Mouse (Mus musculus) megakaryocyte, embryonic 14.5 days (primary cell): ENCODE data around the gene Zyg11a. TPM values are rescaled to one million over a fixed set of nuclear protein-coding genes. Genes with fewer than 3 reads are reported as not detected.
A peak's percentile ranks its signal among the peaks of the same experiment; 100 is the strongest.

Source experiments
- H3K27me3 ChIP-seq: replicated peaks from 2 replicates; pipeline ENCODE3; 2012; ENCODE audit warnings: inconsistent platforms
- H3K36me3 ChIP-seq: replicated peaks from 2 replicates; pipeline ENCODE3; 2012; ENCODE audit warnings: low read length, inconsistent platforms, mixed read lengths
- H3K4me1 ChIP-seq: 2 replicates; pipeline ENCODE4 v1.6.1; 2012; ENCODE audit warnings: inconsistent platforms
- H3K4me3 ChIP-seq: replicated peaks from 2 replicates; pipeline ENCODE3; 2012; ENCODE audit warnings: moderate library complexity, mild to moderate bottlenecking, inconsistent platforms
- H3K9me3 ChIP-seq: 2 replicates; pipeline ENCODE4 v1.6.1; 2012; ENCODE audit warnings: inconsistent platforms
- FLI1 ChIP-seq: IDR thresholded peaks from 2 replicates; pipeline ENCODE4 v1.6.1; 2012; ENCODE audit warnings: low read length, inconsistent platforms, mixed read lengths
- GATA1 ChIP-seq: IDR thresholded peaks from 3 replicates; pipeline ENCODE4 v1.6.1; 2012; ENCODE audit warnings: mixed read lengths, low read length, inconsistent platforms, borderline replicate concordance
- polyA plus RNA-seq: library from polyadenylated mRNA; stranded (reverse); fragments of >175 nt; gene quantifications from 2 replicates; pipeline ENCODE4 v1.2.3, GENCODE M21; 2012; ENCODE audit warnings: low replicate concordance; ENCODE audit not compliant: insufficient read depth

Gene Zyg11a
- polyA plus RNA-seq: not detected in 2 replicates

DNA sequence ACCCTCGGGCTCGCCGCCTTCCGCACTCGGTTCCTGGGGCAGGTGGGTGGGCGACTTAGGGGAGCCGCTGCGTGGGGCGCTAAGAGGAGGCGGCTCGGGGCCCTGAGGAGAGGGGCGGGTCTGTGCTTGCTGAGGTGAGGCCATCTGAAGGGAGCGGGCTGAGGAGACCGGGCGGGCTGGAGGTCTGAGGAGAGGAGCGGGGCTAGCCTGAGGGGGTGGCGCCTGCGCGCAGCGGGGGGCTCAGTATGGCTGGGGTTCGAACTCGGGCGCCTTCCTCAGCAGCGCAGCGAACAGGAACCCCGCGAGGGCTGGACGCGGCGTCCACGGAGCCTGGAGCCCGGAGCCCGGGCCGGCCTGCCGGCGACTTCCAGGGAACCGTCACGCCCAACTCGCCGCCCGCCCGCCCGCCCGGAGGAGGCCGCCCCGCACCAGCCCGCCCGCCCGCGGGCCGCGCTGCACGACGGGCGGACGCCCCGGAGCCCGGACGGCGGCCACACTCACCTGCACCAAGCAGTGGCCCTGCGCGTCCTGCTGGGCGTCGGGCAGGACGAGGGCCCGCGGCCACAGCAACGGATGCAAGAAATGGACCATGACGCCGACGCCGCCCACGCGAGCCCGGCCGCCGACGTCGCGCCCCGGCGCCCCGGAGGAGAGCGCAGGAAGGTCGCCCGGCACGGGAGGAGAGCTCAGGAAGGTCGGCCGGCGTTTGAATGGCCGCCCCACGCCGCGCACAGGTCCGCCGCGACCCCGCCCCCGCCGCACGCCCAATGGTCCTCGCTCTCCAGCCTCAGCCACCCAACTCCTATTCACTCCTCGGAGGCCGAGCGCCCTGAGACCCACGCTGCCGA is at the start of gene Zyg11a:
Zyg11a (minus strand) TSS at position 717 of the 848 bp plus-strand sequence.
- Histone ChIP-seq H3K4me3 (peak within 1 kb of the TSS; percentile 90), H3K9me3 (peaks cover 6% of the 10 kb centered on the region), H3K36me3 (no peaks in the 10 kb centered on the region), H3K27me3 (peaks cover 64% of the 10 kb centered on the region), H3K4me1 (peaks cover 11% of the 10 kb centered on the region)
- TF ChIP-seq GATA1: no peak
- TF ChIP-seq FLI1: no peak

DNA sequence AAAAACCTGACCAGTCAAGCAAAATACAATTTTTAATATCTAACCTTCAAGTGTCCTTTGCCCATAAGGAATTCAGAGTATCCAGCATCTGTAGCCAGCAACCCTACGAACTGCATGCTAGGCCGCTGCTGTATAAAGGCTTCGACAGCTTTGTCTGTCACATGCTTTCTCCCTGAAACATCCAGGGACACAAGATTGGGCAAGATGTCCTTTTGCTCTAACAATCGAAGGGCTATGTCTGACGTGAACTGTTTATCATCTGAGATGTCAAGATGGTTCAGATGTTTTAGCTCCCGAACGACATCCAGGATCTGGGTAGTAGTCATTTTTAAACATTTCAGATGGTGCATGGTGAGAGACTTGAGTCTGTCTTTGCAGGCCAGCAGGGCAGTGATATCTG is 47.9 kb upstream of the Zyg11a start:
- peaks cover 53% of the 10 kb centered on the region for H3K4me1 ChIP-seq
- no peak for TF ChIP-seq GATA1
- no peak for TF ChIP-seq FLI1

DNA sequence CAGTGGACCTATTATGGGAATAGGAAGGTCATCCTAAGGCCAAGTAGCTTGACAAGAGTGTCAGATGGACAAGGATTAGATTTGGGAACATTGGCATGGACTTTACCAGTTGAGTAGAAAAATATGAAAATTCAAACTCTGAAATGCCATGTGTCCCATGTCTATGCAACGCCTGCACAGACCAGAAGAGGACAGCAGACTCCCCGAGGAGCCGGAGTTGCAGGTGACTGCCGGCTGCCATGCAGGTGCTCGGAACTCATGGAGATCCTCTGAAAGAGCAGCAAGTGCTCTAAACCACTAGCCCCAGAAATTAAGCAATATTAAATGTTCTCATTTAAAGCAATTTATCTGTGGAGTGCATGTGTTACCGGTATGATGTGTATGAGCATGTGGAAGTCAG is 35.5 kb upstream of the Zyg11a start:
- peaks cover 30% of the 10 kb centered on the region for H3K4me1 ChIP-seq
- TF ChIP-seq GATA1 (no peak), FLI1 (no peak)
- no peaks in the 10 kb centered on the region for H3K9me3 ChIP-seq
- H3K27me3 ChIP-seq: no peaks in the 10 kb centered on the region
- H3K36me3 ChIP-seq: peaks cover 96% of the 10 kb centered on the region
- H3K4me3 ChIP-seq: no peak overlapping the region

More for the DNA sequence above, 47.9 kb upstream of the Zyg11a start:
- Histone ChIP-seq H3K9me3 (no peaks in the 10 kb centered on the region), H3K4me3 (no peak overlapping the region), H3K36me3 (peaks cover 79% of the 10 kb centered on the region), H3K27me3 (no peaks in the 10 kb centered on the region)

DNA sequence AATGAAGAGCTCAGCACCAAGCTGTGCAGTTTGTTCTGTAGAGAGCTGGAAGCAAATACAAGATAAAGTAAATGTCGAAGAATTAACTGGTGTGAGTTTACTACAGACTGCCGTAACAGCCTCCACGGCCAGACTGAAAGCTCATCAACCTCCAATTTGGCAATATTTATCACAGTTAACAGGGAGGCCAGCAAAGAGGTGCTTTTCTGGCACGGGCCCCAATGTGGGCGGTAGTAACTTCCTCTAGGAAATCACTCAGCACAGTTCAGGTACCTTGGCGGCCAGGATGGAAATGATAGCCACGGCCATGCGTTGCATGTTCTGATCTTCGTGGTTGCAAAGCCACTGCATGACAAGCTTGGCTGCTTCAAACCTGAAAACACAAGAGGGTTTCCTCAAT is 32.7 kb upstream of the Zyg11a start:
- H3K4me1 ChIP-seq: peaks cover 25% of the 10 kb centered on the region
- peaks cover 82% of the 10 kb centered on the region for H3K36me3 ChIP-seq
- no peaks in the 10 kb centered on the region for H3K27me3 ChIP-seq
- H3K9me3 ChIP-seq: no peaks in the 10 kb centered on the region
- no peak overlapping the region for H3K4me3 ChIP-seq
- no peak for TF ChIP-seq FLI1
- TF ChIP-seq GATA1: no peak

- TF ChIP-seq GATA1: no peak
- TF ChIP-seq FLI1: no peak
- Histone ChIP-seq H3K4me1 (peaks cover 18% of the 10 kb centered on the region), H3K36me3 (peaks cover 82% of the 10 kb centered on the region), H3K27me3 (no peaks in the 10 kb centered on the region), H3K9me3 (no peaks in the 10 kb centered on the region), H3K4me3 (no peak overlapping the region)
These were observed 31.5 kb upstream of the Zyg11a start for GRCm38 (mm10) chr4:108249314-108249713.

DNA sequence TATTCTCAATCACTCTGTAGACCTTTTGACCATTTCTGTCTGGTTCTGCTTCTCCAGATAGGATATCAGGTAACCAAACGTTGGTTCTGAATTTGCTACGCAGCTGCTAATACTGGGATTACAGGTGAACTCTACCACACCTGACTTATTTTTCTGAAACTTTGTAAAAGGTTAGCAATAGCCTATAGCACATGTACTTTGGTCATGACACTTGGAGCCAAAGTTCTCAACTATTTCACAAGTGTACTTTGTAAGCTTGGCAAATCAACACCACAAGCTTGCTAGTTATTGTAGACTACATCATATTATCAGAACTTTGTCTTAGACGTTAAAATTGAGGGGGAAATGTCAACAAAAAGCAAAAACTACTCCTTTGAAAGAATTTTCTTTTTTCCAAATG is 15.8 kb upstream of the Zyg11a start:
- Histone ChIP-seq H3K4me3 (no peak overlapping the region), H3K4me1 (no peaks in the 10 kb centered on the region), H3K36me3 (peaks cover 91% of the 10 kb centered on the region), H3K27me3 (no peaks in the 10 kb centered on the region), H3K9me3 (no peaks in the 10 kb centered on the region)
- TF ChIP-seq GATA1 (no peak), FLI1 (no peak)

DNA sequence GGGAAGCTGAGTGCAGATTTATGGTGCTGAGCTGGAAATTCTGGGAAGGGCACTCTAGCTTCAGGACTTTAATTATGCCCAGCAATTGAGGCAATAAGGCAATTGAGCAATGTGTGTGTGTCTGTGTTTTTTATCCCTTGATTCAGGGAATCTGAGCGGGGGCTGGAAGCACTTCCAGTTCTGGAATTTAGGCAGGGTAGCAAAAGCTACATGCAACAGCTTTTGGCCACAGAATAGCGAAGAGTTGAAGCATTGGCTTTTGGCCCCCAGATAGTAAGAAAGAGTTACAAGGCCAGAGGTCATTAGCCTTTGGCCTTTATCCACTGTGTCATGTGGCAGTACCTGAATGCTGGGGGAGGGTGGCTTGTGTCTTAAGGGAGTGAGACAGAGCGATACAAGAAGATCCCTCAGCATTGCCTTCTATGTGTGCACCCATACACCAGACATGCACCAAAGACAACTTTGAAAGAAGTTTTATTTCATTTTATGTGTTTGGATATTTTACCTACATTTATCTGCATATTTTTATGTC is 7.6 kb upstream of the Zyg11a start:
- H3K27me3 ChIP-seq: peaks cover 19% of the 10 kb centered on the region
- no peaks in the 10 kb centered on the region for H3K9me3 ChIP-seq
- no peak for TF ChIP-seq FLI1
- TF ChIP-seq GATA1: no peak
- H3K4me1 ChIP-seq: no peaks in the 10 kb centered on the region
- H3K4me3 ChIP-seq: no peak overlapping the region
- peaks cover 11% of the 10 kb centered on the region for H3K36me3 ChIP-seq

DNA sequence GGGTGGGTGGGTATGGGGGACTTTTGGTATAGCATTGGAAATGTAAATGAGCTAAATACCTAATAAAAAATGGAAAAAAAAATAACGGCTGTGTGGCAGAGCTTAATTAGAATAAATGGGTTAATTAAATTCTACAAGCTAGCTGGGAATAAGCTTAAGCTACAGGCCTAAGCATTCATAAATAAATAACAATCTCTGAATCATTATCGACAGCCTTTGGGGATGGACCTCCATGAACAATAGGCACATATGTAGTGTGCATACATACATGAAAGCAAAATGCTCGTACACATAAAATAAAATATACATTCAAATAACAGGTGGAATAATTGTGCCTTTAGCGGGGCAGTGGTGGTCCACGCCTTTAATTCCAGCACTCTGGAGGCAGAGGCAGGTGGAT is 4.7 kb upstream of the Zyg11a start:
- Histone ChIP-seq H3K9me3 (no peaks in the 10 kb centered on the region), H3K4me1 (peaks cover 6% of the 10 kb centered on the region), H3K27me3 (peaks cover 44% of the 10 kb centered on the region), H3K36me3 (no peaks in the 10 kb centered on the region), H3K4me3 (no peak overlapping the region)
- TF ChIP-seq GATA1 (no peak), FLI1 (no peak)

DNA sequence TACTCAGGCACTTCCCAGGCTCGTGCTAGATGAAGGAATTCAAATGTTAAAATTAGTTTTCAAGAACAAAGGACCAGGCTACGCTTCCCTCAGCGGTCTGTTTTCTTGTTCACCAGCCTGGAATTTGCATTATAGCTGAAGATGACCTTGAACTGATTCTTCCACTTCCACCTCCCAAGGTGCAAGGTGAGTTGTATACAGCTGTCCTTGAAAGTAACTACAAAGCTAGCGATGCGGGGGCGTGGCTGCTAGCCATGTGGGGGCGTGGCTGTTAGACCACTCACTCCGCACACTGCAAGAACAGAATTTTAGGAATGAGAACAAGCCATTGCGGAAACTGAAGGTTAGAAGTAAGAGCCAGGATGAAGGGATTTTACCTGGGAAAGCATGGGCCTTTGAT is 1.2 kb upstream of the Zyg11a start:
- Histone ChIP-seq H3K36me3 (no peaks in the 10 kb centered on the region), H3K9me3 (no peaks in the 10 kb centered on the region; the same call in 1 of the 2 replicates), H3K4me3 (no peak overlapping the region), H3K4me1 (peaks cover 11% of the 10 kb centered on the region), H3K27me3 (peaks cover 61% of the 10 kb centered on the region)
- TF ChIP-seq GATA1 (no peak), FLI1 (no peak)

GRCm38 (mm10) chr4:108213023-108213422 is 4.8 kb downstream of the Zyg11a start:
- H3K36me3 ChIP-seq: no peaks in the 10 kb centered on the region
- TF ChIP-seq GATA1 (no peak), FLI1 (no peak)
- H3K27me3 ChIP-seq: peaks cover 47% of the 10 kb centered on the region
- no peak overlapping the region for H3K4me3 ChIP-seq
- H3K4me1 ChIP-seq: peaks cover 17% of the 10 kb centered on the region
- H3K9me3 ChIP-seq: peaks cover 9% of the 10 kb centered on the region
